Mouse (Mus musculus) midbrain, embryonic 11.5 days (tissue): ENCODE data around the gene Frmd4a. TPM values are rescaled to one million over a fixed set of nuclear protein-coding genes. Genes with fewer than 3 reads are reported as not detected.

Experiments used
- ATAC-seq: fragments of 200-750 bp; cut with Nextera tagmentation; 2 replicates; pipeline ENCODE4 v1.8.0; 2017; ENCODE audit warnings: moderate TSS enrichment, moderate library complexity; ENCODE audit not compliant: low FRiP score
- DNase-seq: peaks from one replicate; pipeline ENCODE4 v3.0.0; 2015; ENCODE audit warnings: low spot score; ENCODE audit errors: missing footprints
- H3K27ac ChIP-seq: fragments of 300-500 bp; sonication (generic); 2 replicates; pipeline ENCODE4 v1.5.1; 2014; ENCODE audit warnings: low read depth, low read length
- H3K27me3 ChIP-seq: fragments of 300-500 bp; sonication (generic); 2 replicates; pipeline ENCODE4 v1.6.1; 2014; ENCODE audit warnings: mild to moderate bottlenecking, low read length, moderate library complexity, mixed read lengths; ENCODE audit not compliant: control insufficient read depth, insufficient read depth
- H3K36me3 ChIP-seq: fragments of 300-500 bp; sonication (generic); 2 replicates; pipeline ENCODE4 v1.6.1; 2014; ENCODE audit warnings: mild to moderate bottlenecking, low read length, moderate library complexity, mixed read lengths; ENCODE audit not compliant: control insufficient read depth, insufficient read depth
- H3K4me1 ChIP-seq: fragments of 300-500 bp; sonication (generic); 2 replicates; pipeline ENCODE4 v1.6.1; 2014; ENCODE audit warnings: low read length; ENCODE audit not compliant: control insufficient read depth, insufficient read depth
- H3K4me2 ChIP-seq: fragments of 300-500 bp; sonication (generic); 2 replicates; pipeline ENCODE4 v1.6.1; 2014; ENCODE audit warnings: mild to moderate bottlenecking, moderate library complexity
- H3K4me3 ChIP-seq: fragments of 300-500 bp; sonication (generic); 2 replicates; pipeline ENCODE4 v1.5.1; 2014; ENCODE audit warnings: low read depth, low read length
- H3K9ac ChIP-seq: fragments of 300-500 bp; sonication (generic); 2 replicates; pipeline ENCODE4 v1.6.1; 2014; ENCODE audit warnings: low read length
- H3K9me3 ChIP-seq: fragments of 300-500 bp; sonication (generic); 2 replicates; pipeline ENCODE4 v1.6.1; 2016; ENCODE audit warnings: low read length; ENCODE audit not compliant: control insufficient read depth
- WGBS: fragments of 180-500 bp; shearing (Covaris S2); extraction: QIAGEN DNeasy Blood & Tissue Kit; methylation state at CpG from one replicate; pipeline ENCODE4 v1.1.7; 2014; 5-methylcytosine and 5-hydroxymethylcytosine counted together
- polyA plus RNA-seq: library from polyadenylated mRNA; unstranded; fragments of >200 nt; fragmentation: Nextera tagmentation; extraction: Ambion mirVana; gene quantifications from 2 replicates; pipeline ENCODE4 v1.2.1, GENCODE M21; 2014

Frmd4a gene
- polyA plus RNA-seq, 1 experiment from 2014 or later: 35.2 TPM

GRCm38 (mm10) chr2:4501257-4502027, 483.9 kb downstream of the Frmd4a start:
- Histone ChIP-seq H3K9ac (no peak overlapping the region), H3K4me1 (no peaks in the 10 kb centered on the region), H3K9me3 (no peaks in the 10 kb centered on the region), H3K27me3 (no peaks in the 10 kb centered on the region), H3K27ac (no peak overlapping the region), H3K4me3 (no peak overlapping the region), H3K4me2 (no peak overlapping the region), H3K36me3 (peaks cover 6% of the 10 kb centered on the region; the same call in 1 of the 2 replicates)
- WGBS: 84% methylated on average over 15 of the region's 15 CpGs
- no peak for DNase-seq
- ATAC-seq: no peak

GRCm38 (mm10) chr2:4504413-4504812, 486.9 kb downstream of the Frmd4a start:
- no peak overlapping the region for H3K4me2 ChIP-seq
- ATAC-seq (no peak), DNase-seq (no peak)
- H3K27me3 ChIP-seq: no peaks in the 10 kb centered on the region
- no peaks in the 10 kb centered on the region for H3K36me3 ChIP-seq
- H3K9ac ChIP-seq: no peak overlapping the region
- 89% methylated on average over 10 of the region's 10 CpGs for WGBS
- no peak overlapping the region for H3K27ac ChIP-seq
- no peak overlapping the region for H3K4me3 ChIP-seq
- no peaks in the 10 kb centered on the region for H3K9me3 ChIP-seq
- H3K4me1 ChIP-seq: no peaks in the 10 kb centered on the region

- Histone ChIP-seq H3K27ac (no peak overlapping the region), H3K27me3 (no peaks in the 10 kb centered on the region), H3K9ac (no peak overlapping the region), H3K4me1 (no peaks in the 10 kb centered on the region), H3K4me3 (no peak overlapping the region), H3K36me3 (no peaks in the 10 kb centered on the region), H3K4me2 (no peak overlapping the region), H3K9me3 (no peaks in the 10 kb centered on the region)
- DNase-seq (no peak), ATAC-seq (no peak)
- 94% methylated on average over 4 of the region's 4 CpGs for WGBS
Measured at GRCm38 (mm10) chr2:4505695-4506094, 488.2 kb downstream of the Frmd4a start.

GRCm38 (mm10) chr2:4506659-4507058, 489.1 kb downstream of the Frmd4a start:
- ATAC-seq (no peak), DNase-seq (no peak)
- H3K9me3 ChIP-seq: no peaks in the 10 kb centered on the region
- H3K36me3 ChIP-seq: no peaks in the 10 kb centered on the region
- H3K27ac ChIP-seq: no peak overlapping the region
- H3K27me3 ChIP-seq: no peaks in the 10 kb centered on the region
- no peak overlapping the region for H3K9ac ChIP-seq
- H3K4me1 ChIP-seq: no peaks in the 10 kb centered on the region
- 93% methylated on average over 9 of the region's 9 CpGs for WGBS
- no peak overlapping the region for H3K4me2 ChIP-seq
- no peak overlapping the region for H3K4me3 ChIP-seq

- DNase-seq (no peak), ATAC-seq (no peak)
- no peaks in the 10 kb centered on the region for H3K36me3 ChIP-seq
- no peaks in the 10 kb centered on the region for H3K4me1 ChIP-seq
- no peak overlapping the region for H3K4me2 ChIP-seq
- no peaks in the 10 kb centered on the region for H3K27me3 ChIP-seq
- no peak overlapping the region for H3K9ac ChIP-seq
- no peak overlapping the region for H3K4me3 ChIP-seq
- H3K9me3 ChIP-seq: no peaks in the 10 kb centered on the region
- 92% methylated on average over 13 of the region's 13 CpGs for WGBS
- H3K27ac ChIP-seq: no peak overlapping the region; the same call in 1 of the 2 replicates
Measured at GRCm38 (mm10) chr2:4507887-4508615, 490.5 kb downstream of the Frmd4a start.

- no peak overlapping the region for H3K9ac ChIP-seq
- H3K27ac ChIP-seq: no peak overlapping the region
- WGBS: 92% methylated on average over 10 of the region's 10 CpGs
- DNase-seq (no peak), ATAC-seq (no peak)
- no peak overlapping the region for H3K4me3 ChIP-seq
- no peak overlapping the region for H3K4me2 ChIP-seq
- H3K4me1 ChIP-seq: no peaks in the 10 kb centered on the region
- H3K9me3 ChIP-seq: no peaks in the 10 kb centered on the region
- H3K27me3 ChIP-seq: no peaks in the 10 kb centered on the region
- H3K36me3 ChIP-seq: no peaks in the 10 kb centered on the region
Measured at GRCm38 (mm10) chr2:4508959-4509615, 491.6 kb downstream of the Frmd4a start.

- 77% methylated on average over 5 of the region's 5 CpGs for WGBS
- ATAC-seq (no peak), DNase-seq (no peak)
- H3K36me3 ChIP-seq: no peaks in the 10 kb centered on the region
- no peak overlapping the region for H3K9ac ChIP-seq
- H3K27ac ChIP-seq: no peak overlapping the region
- no peak overlapping the region for H3K4me3 ChIP-seq
- no peak overlapping the region for H3K4me2 ChIP-seq
- no peaks in the 10 kb centered on the region for H3K4me1 ChIP-seq
- H3K27me3 ChIP-seq: no peaks in the 10 kb centered on the region
- H3K9me3 ChIP-seq: no peaks in the 10 kb centered on the region
Measured at GRCm38 (mm10) chr2:4509739-4510138, 492.2 kb downstream of the Frmd4a start.

GRCm38 (mm10) chr2:4510208-4511079, 492.9 kb downstream of the Frmd4a start:
- Histone ChIP-seq H3K36me3 (no peaks in the 10 kb centered on the region), H3K27me3 (no peaks in the 10 kb centered on the region), H3K4me2 (no peak overlapping the region), H3K4me3 (no peak overlapping the region), H3K9me3 (no peaks in the 10 kb centered on the region), H3K27ac (no peak overlapping the region), H3K4me1 (no peaks in the 10 kb centered on the region), H3K9ac (no peak overlapping the region)
- WGBS: 79% methylated on average over 11 of the region's 11 CpGs
- DNase-seq: no peak
- no peak for ATAC-seq
